Mouse (Mus musculus): ENCODE results near the gene Prdx5.

The Prdx5 gene

GRCm38 (mm10) chr19:6909507-6910289 lies at the start of gene Prdx5, which contains the start of gene Trmt112:
Prdx5 (minus strand) TSS chr19:6910106.
Trmt112 (plus strand) TSS chr19:6909698.
- no peak for DNase-seq (ENCODE audit: extremely low read depth, low read depth, low spot score)

GRCm38 (mm10) chr19:6956461-6956860 lies 46.6 kb upstream of the Prdx5 start:
- DNase-seq (ENCODE audit: extremely low read depth, low read depth, low spot score), result no peak

GRCm38 (mm10) chr19:6955424-6955823 lies 45.5 kb upstream of the Prdx5 start:
- DNase-seq (ENCODE audit: extremely low read depth, low read depth, low spot score), result no peak

- no peak for DNase-seq (ENCODE audit: extremely low read depth, low read depth, low spot score)
These were observed 44.1 kb upstream of the Prdx5 start for GRCm38 (mm10) chr19:6954046-6954445.

GRCm38 (mm10) chr19:6952712-6953037 lies 42.8 kb upstream of the Prdx5 start:
- DNase-seq (ENCODE audit: extremely low read depth, low read depth, low spot score), result no peak

- DNase-seq (ENCODE audit: extremely low read depth, low read depth, low spot score), result peak; percentile 66
These were observed 42.2 kb upstream of the Prdx5 start for GRCm38 (mm10) chr19:6951994-6952711.

GRCm38 (mm10) chr19:6951381-6951968 lies 41.6 kb upstream of the Prdx5 start:
- peak; percentile 68 for DNase-seq (ENCODE audit: extremely low read depth, low read depth, low spot score)

GRCm38 (mm10) chr19:6950613-6951153 lies 40.8 kb upstream of the Prdx5 start:
- no peak for DNase-seq (ENCODE audit: extremely low read depth, low read depth, low spot score)

GRCm38 (mm10) chr19:6949951-6950350 lies 40.0 kb upstream of the Prdx5 start:
- no peak for DNase-seq (ENCODE audit: extremely low read depth, low read depth, low spot score)

- no peak for DNase-seq (ENCODE audit: extremely low read depth, low read depth, low spot score)
These were observed 39.6 kb upstream of the Prdx5 start for GRCm38 (mm10) chr19:6949532-6949931.

GRCm38 (mm10) chr19:6948186-6948585 lies 38.3 kb upstream of the Prdx5 start:
- no peak for DNase-seq (ENCODE audit: extremely low read depth, low read depth, low spot score)

- DNase-seq (ENCODE audit: extremely low read depth, low read depth, low spot score), result no peak
These were observed 37.8 kb upstream of the Prdx5 start for GRCm38 (mm10) chr19:6947742-6948141.

GRCm38 (mm10) chr19:6943709-6944108 lies 33.8 kb upstream of the Prdx5 start:
- DNase-seq (ENCODE audit: extremely low read depth, low read depth, low spot score), result no peak

- DNase-seq (ENCODE audit: extremely low read depth, low read depth, low spot score), result no peak
These were observed 32.9 kb upstream of the Prdx5 start for GRCm38 (mm10) chr19:6942764-6943163.

GRCm38 (mm10) chr19:6942249-6942691 lies 32.4 kb upstream of the Prdx5 start, which contains the start of gene Gpr137:
Gpr137 (minus strand) TSS chr19:6942480.
- no peak for DNase-seq (ENCODE audit: extremely low read depth, low read depth, low spot score)

- no peak for DNase-seq (ENCODE audit: extremely low read depth, low read depth, low spot score)
These were observed 31.7 kb upstream of the Prdx5 start, which contains the start of gene Bad for GRCm38 (mm10) chr19:6941372-6942248. Bad (plus strand) TSS chr19:6941861.

GRCm38 (mm10) chr19:6940396-6941351 lies 30.8 kb upstream of the Prdx5 start:
- no peak for DNase-seq (ENCODE audit: extremely low read depth, low read depth, low spot score)

- no peak for DNase-seq (ENCODE audit: extremely low read depth, low read depth, low spot score)
These were observed 29.4 kb upstream of the Prdx5 start for GRCm38 (mm10) chr19:6939106-6940002.
